Mouse (Mus musculus): ENCODE results near the gene Alkbh2.

The Alkbh2 gene

DNA sequence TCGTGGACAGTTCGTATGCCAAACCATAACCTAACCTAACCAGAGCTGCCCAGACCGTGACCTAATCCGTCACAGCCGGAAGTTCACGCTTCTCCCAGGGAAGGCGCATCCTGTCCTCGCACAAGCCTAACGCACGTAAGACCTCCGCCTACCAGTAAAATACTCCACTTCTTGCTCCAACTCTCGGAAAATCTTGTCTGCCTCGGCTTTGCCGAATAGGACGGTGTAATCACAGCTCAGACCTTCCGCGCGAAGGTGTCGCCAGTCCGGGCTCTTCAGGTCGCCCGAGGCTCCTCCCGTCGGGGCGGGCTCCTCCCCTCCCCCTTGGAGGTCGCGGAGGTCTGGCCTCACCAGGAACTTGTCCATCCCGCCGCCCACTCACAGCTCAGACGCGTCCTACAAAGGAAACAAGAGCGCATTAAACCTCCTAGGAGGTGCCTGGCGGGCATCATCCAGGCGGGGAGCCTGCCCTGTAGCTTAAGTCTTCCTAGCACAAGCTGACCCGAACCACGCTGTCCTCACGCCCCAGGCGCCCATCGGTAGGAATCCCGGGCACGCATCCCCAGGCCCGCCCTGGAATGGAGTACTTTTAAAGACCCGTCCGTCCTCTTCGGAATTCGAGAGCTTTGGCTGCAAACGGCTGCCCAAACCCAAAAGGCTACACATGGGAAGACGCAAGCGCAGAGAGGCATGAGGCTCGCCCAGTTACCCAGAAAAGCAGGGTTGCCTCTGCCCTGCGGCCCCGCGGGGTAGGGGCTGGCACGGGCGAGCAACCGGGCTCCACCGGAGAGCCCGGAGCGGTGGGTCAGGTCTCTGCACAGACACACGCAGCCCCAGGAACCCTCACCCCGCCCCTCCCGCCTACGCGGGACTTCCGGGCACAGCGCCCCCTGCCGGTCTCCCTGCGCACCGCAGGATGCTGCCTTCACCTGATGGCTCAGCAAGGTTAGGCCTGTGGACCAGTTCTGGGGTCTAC is at the start of gene Alkbh2:
Gene Alkbh2 (minus strand): TSS at position 845 of the 976 bp plus-strand sequence.
- DNase-seq (ENCODE audit: low read depth, low spot score): no peak

DNA sequence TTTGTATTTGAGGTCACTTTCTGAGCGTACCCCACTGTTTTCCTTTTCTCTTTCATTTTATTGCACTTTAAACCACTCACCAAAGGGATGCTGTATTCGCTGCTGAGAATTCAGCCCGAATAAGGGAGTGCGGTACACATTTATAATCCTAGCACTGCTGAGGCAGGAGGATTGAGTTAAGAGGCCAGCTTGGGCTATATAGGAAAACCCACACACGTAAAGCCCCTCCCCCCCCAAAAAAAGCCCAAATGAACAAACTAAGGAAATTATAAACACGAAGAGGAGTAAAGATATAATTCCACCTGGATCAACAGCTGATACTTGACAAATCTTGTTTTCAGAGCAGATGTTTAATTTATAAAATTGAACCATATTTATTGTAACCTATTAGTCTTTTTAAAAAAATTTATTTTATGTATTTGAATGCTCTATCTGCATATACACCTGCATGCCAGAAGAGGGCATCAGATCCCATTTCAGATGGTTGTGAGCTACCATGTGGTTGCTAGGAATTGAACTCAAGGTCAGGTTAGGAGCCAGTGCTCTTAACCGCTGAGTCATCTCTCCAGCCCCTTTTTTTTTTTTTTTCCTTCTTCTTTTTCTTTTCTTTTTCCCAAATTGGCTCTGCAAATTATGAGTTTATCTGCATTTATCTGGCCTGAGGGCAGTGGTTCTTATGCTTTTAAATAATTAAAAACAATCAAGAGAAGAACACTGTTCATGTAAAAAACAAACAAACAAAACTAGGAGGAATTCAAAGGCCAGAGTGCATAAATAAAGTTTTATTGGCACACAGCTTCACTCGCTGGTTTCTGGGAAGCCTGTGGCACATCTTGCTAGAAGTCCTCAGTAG is 48.8 kb upstream of the Alkbh2 start:
- DNase-seq (ENCODE audit: low read depth, low spot score): no peak

DNA sequence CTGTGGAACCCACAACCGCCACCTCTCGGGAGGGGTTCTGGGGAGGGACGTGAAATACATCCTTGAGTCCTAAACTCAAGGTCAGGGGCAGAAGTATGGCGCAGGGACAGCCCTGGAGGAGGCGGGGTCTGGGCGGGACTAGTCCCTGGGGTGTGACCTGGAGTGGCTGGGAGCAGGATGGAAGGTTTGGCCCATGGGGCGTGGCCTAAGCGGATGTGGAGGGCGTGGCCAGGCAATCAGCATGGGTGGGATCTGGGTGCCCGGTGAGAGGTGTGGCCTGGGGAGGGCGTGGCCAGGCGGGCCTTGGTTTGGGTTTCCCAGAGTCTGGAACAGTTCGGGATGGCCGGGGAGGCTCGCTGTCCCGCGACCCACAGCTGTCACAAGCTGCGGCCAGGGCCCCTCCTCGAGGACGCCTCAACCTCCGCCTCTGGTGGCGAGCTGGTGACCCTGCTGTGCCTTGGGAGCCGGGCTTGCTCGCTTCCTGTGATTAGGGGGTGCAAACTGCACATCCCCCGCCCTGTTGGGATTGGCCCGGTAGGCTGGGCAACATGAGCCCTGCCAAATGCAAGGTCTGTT is 47.7 kb upstream of the Alkbh2 start:
- peak; percentile 16 for DNase-seq (ENCODE audit: low read depth, low spot score)

DNA sequence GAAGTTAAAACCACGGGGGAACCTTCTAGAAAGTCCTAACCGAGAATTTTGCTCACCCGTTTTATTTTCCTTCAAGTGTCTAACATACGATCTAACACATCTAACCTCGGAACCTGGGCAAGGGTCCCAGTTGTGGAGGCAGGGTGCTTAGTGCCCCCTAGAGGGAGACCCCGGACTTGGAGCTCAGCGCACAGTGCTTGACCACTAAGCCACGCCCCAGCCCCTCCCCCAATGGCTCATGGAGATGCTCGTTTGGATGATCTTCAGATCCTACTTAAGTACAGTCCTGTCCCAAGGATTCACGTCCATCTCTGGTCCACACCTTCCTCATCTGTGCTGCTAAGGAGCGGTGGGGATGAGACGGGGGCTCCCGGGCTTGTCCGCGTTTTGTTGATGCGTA is 46.6 kb upstream of the Alkbh2 start:
- no peak for DNase-seq (ENCODE audit: low read depth, low spot score)

DNA sequence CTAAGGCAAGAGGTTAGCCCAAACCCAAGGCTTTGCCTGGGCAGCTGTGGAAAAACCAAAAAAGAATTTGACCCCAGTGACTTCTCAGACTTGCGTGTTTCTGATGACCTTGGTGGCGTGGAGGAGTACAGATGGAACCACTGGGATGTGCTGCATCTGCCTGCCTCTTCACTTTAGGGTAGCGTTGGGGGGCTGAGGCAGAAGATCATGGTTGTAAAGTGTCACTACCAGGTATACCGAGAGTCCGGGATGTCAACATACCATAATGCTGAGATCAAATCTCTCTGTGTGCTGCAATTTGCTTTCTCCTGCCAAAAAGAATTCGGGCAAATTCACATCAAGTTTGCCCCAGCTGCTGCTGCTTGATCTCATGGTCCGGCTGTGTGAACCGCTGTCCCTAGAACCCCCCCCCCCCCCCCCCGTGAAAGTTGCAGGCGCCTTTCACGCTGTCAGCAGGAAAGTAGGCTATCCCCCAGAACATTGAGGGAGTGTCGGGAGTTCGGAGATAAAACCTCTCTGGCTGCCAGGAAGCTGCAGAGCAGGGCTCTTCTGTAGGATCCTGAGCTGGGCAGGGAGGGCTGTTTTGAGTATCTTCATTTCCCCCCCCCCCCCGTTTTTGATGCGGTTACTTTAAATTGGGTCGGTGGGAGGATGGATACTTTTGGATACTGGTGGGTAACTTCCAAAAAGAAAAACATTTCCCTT is 46.0 kb upstream of the Alkbh2 start:
- DNase-seq (ENCODE audit: low read depth, low spot score): no peak

DNA sequence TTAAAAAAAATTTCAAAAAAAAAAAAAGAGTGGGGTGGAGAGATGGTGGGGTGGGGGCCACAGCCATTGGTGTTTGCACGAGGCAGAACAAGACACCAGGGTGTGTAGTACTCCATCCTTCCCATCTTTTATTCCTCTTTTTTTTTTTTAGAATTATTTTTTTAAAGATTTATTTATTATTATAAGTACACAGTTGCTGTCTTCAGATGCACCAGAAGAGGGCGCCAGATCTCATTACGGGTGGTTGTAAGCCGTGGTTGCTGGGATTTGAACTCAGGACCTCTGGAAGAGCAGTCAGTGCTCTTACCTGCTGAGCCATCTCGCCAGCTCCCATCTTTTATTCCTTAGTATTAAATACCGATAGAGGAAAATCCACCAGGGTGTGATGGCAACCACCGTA is 45.4 kb upstream of the Alkbh2 start:
- no peak for DNase-seq (ENCODE audit: low read depth, low spot score)

DNA sequence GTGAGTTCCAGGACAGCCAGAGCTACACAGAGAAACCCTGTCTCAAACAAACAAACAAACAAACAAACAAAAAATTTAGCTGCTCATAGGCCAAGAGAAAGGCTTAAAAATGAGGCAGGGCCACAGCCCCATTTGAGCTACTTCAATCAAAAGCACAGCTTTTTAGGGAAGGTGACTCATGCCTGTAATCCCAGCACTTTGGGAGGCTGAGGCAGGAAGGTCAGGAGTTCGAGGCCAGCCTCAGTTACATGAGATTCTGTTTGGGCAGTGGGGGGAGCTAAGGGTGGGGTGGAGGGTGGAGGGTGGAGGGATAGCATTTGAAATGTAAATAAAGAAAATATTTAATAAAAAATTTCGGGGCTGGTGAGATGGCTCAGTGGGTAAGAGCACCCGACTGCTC is 44.9 kb upstream of the Alkbh2 start:
- DNase-seq (ENCODE audit: low read depth, low spot score): peak; percentile 51

DNA sequence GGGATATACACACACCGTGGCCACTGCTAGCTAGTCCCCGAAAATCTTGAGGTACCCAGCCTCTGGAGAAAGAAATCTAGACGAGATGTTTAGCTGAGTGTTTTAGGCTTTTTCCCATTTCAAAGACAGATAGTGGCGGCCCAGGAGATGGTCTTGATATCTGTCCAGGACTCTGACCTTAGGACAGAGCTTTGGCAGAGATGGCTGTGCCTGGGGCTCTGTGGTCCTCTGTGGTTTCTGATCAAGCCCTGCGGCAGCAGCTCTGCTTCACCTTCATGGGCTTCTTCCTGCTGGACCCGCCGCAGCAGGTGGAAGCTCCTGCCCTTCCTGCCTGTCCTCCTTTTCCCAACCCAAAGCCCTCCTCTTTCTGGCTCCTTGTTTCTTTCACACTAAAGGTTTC is 42.3 kb upstream of the Alkbh2 start:
- DNase-seq (ENCODE audit: low read depth, low spot score): no peak

DNA sequence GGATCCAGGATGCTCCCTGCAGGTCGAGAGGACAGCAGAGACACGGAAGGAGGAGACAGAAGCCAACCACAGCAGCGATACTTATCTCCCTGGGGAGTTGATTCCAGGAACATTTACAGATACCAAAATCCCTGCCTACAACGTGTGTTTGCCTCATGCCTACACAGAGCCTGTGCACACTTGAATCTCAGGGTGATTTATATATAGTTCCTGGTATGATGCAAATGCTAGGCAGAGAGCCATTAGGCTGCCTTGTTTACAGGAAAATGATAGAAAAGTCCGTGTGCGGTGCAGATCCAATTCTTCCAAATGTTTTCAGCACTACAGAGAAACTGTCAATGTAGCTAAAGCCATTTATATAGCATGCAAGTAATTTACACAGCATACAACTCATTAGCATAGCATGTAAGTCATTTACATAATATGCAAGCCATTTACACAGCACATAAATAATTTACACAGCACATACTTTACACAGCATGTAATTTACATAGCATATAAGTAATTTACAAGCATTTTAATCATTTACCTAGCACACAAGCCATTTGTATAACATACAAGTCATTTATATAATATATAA is 35.2 kb upstream of the Alkbh2 start:
- DNase-seq (ENCODE audit: low read depth, low spot score): no peak

DNA sequence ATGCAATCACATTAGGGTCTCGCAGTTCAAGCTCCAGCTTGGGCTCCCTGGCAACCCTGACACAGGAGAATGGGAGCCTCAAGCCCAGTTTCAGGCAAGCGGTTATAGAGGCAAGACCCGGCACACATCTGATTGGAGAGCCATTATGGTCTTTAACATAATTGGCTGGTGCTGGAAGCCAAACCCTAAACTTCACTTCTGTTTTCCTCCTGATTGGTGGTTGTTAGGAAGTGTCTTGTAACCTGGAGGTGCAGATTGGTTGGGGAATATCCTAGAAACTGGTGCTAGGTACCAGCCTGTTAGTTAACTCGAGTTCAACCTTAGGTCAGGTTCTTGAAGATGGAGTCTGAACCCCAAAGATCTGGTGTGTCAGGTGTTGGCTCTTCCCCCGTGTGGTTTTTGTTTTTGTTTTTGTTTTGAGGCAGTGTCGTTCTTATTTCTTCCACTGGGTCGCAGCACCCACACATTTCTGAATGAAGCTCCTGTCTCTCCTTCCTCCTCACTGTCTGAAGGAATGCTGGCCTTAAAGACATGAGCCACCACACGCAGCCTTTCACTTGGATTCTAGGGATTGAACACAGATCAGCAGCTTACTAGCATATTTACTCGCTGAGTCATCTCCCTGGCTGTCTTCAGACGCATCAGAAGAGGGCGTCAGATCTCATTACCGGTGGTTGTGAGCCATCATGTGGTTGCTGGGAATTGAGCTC is 34.2 kb upstream of the Alkbh2 start:
- DNase-seq (ENCODE audit: low read depth, low spot score): no peak

DNA sequence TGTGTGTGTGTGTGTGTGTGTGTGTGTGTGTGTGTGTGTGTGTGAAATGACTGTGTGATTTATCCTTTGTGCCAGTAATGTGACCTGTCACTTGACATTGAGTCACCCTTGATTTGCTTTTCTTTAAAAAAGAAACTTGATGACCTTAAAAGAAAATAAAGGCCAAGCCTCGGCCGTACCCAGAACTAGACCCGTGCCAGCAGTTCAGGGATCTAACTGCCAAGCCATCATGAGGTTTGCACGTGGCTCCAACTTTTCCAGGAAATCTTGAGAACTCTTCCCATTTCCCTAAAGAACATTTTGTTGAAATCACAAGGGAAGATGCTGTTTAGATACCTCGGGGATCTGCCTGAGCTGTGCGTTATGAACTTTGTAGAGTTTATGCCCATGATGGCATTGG is 33.4 kb upstream of the Alkbh2 start:
- DNase-seq (ENCODE audit: low read depth, low spot score): no peak

DNA sequence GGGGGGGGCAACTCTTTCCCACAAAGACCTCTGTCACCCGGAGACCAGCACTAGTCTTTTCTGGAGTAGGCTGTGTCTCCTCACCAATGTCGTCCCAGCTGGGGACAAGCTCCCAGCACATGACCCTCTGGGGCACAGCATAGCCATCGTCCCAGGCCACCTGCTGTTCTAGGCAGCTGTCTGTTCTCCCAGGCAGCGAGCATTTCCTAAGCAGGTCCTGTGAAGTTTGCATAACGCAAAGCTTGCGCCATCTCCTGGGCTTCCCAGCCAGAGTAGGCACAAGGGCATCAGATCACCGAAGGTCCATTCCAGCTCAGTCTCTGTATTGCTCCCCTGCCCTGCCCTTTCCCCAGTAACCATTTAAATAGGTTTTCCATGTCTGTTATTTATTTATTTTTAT is 29.2 kb upstream of the Alkbh2 start:
- DNase-seq (ENCODE audit: low read depth, low spot score): no peak

DNA sequence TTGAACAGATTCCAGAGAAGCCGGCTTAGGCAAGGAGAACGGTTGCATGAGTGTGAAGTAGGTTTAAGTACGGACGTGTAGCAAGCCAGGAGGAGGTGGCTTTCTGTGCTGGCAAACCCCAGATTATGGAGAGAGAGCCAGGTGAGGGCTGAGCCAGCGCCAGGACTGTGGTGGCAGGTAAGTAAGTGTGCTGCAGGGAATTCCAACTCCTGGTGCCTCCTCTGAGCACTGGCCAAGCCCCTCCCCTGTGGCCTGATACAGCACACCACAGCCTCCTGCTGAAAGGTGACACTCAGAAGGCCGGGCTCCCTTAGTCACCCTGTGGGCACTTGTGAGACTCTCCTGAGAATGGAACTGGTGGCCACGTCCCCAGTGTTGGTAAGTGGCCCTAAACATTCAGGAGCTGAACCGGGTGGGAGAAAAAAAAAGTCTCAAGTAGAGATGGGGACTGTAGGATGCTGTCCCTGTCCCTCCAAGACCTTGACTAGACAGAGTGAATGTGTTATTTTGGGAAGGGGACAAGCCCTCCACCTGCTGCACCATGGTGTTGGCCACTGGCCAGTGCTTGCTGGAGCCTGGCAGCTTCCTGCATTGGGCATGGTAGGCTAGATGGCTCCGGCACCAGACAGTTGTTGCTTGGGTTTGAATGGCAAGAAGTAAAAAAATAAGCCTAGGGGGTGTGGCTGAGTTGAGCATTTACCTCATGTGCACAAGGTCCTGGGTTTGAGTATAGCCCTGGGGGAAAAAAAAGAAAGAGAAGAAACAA is 27.3 kb upstream of the Alkbh2 start:
- no peak for DNase-seq (ENCODE audit: low read depth, low spot score)

DNA sequence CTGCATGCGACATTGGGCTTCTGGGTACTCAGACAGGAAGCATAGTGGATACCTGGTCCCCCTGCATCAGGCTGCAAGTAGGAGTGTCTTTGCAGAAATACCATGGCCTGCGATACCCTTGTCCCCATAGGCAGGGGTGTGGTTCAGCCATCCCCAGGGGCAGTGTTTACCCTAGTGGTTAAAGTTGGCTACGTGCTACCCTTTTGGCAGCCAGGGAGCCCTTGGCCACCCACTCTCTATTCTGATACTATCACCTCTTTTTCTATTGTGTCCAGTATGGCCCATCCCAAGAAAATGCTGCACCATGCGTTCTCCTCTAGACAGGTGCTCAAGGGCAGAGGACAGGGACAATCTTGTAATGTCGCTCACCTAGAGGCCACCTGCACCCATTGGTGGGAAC is 26.7 kb upstream of the Alkbh2 start:
- no peak for DNase-seq (ENCODE audit: low read depth, low spot score)

DNA sequence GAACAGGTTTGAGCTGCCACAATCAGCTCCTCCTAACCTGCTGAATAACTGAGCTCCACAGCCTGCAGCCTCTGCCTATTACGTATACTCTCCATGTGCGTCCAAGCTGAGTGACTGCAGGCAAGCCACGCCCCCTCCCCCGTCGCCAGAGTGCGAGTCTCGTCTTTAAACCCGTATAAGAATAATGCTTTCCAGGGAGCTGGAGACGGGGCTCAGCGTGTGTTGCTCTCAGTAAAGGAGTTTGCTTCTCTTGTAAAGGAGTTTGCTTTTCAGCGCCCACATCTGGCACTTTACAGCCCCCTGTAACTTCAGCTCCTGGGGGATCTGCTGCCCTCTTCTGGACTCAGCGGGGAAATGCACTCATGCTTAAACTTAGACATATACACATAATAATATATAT is 25.5 kb upstream of the Alkbh2 start:
- no peak for DNase-seq (ENCODE audit: low read depth, low spot score)

DNA sequence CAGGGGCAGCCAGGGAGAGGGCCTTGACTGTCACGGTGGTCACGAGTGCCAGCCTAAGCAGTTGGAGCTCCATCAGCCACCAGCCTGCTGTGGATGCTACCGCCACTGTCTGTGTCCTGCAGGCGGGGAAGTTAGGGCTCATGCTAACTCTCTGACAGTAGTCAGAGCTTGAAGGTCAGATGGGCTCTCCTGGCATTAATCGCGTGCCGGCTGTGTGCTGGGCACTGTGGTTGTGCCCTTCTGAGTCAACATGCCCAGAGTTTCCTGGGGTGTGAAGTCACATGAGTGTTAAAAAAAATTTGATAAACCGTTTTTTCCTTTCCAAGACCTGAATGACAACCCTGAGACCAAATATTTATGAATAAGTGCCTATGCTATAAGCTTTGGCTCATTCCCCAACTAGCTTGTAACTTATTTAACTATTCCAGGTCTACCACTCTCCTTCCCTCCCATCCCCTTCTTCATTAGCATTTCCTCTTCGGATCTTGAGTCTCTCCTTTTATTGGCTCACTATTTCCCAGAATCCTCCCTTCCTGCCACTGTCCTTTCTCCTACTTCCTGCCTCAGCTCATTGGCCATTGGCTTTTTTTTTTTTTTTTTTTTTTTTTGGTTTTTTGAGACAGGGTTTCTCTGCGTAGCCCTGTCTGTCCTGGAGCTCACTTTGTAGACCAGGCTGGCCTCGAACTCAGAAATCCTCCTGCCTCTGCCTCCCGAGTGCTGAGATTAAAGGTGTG is 24.5 kb upstream of the Alkbh2 start:
- DNase-seq (ENCODE audit: low read depth, low spot score): no peak

DNA sequence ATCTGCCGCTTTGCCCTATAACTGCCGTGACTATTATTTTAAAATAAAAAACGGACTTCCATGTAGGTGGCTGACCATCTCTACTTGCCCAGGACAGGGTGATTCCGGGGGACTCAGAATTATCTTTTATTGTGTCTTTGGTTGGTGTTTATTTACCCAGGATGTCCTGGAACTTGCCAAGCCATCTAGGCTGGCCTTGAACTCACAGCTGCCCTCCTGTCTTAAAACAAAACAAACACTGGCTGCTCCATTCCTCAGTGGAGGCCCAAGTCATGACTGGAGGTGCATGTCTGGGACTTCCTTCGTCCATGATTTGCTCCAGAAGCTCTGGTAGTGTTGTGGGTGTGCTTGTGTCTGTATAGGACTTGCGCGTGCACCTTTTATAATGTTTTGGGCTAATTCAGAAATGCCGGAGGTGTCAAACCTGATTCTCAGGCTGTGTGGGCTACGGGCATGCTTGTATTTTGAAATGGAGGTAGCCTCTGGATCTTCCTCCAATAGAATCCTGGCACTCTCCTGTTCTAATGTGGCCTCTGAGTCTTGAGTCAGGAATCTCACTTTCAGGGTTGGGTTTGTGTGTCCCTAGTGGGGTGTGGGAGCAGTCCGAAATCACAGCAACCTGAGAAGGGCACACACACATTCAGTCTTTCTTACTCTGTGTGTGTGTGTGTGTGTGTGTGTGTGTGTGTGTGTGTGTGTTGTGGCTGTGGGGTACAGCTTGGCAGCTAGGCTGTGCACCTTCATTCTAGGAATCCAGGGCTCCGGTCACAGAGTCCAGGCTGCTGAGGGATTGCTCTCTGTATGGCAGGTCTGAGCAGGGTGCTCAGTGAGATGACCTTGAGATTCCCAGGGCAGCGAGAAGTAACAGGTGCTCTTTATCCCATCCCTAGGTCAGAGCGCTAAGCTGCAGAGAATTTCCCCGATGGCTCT is 19.3 kb upstream of the Alkbh2 start:
- no peak for DNase-seq (ENCODE audit: low read depth, low spot score)
